Mouse (Mus musculus): Measurements from ENCODE around the gene Strada.

DNA sequence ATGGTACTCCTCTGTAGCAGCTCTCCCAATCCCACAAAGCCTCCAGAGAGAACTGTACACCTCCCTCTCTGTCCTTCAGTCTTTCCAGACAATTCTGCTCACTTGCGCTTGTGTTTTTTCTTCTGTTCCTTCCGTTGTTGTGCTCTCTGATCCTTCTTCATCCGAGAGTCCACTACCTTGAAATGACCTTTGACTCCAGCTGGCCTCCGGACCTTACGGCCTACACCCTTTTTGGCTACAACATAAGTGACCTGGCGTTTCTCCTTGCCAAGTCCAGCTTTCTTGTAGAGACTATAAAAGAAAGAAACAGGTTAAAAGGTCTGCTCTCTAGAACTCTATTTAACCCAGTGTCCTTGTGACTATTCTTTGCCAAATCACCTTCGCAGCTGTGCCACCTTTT, 47.4 kb upstream of the Strada start:
- TF ChIP-seq POLR2A (IDR thresholded peaks at IDR 0.05; ENCODE audit: extremely low read depth, insufficient read depth, low read length) (no peak), CTCF (IDR thresholded peaks at IDR 0.05; ENCODE audit: low read depth, low read length) (no peak)
